Mouse (Mus musculus) heart, embryonic 14.5 days (tissue): ENCODE results near the gene Crtam. TPM values are rescaled to one million over a fixed set of nuclear protein-coding genes. Genes with fewer than 3 reads are reported as not detected.
A peak's percentile ranks its signal among the peaks of the same experiment; 100 is the strongest.

Source experiments
- ATAC-seq: fragments of 200-750 bp; cut with Nextera tagmentation; 2 replicates; pipeline ENCODE4 v1.8.0; 2017; ENCODE audit warnings: low read depth, moderate TSS enrichment; ENCODE audit not compliant: insufficient number of reproducible peaks, insufficient read depth, low FRiP score
- H3K27ac ChIP-seq, 2 experiments: fragments of 200-500 bp in 1 of 2; fragments of 300-500 bp in 1 of 2; sonication (generic) in 1 of 2; replicated peaks in 1 of 2; 2 replicates each; pipeline ENCODE4 v1.5.1; 2012 to 2014; ENCODE audit warnings: low read depth in 2 of 2, low read length in 2 of 2, control low read depth in 1 of 2, mild to moderate bottlenecking in 1 of 2, mixed read lengths in 1 of 2; ENCODE audit not compliant: control insufficient read depth in 1 of 2, insufficient read depth in 1 of 2
- H3K27me3 ChIP-seq: fragments of 300-500 bp; sonication (generic); 2 replicates; pipeline ENCODE4 v1.6.1; 2014; ENCODE audit warnings: mild to moderate bottlenecking, low read length, control low read depth; ENCODE audit not compliant: control insufficient read depth, insufficient read depth
- H3K36me3 ChIP-seq: fragments of 300-500 bp; sonication (generic); 2 replicates; pipeline ENCODE4 v1.6.1; 2014; ENCODE audit warnings: mild to moderate bottlenecking, control low read depth, low read length, mixed read lengths; ENCODE audit not compliant: control insufficient read depth, insufficient read depth
- H3K4me1 ChIP-seq, 2 experiments: fragments of 200-500 bp in 1 of 2; fragments of 300-500 bp in 1 of 2; sonication (generic) in 1 of 2; 2 replicates each; pipeline ENCODE4 v1.6.1; 2012 to 2014; ENCODE audit warnings: low read length in 2 of 2, control low read depth in 1 of 2, mixed read lengths in 1 of 2; ENCODE audit not compliant: control insufficient read depth in 2 of 2, insufficient read depth in 2 of 2
- H3K4me2 ChIP-seq: fragments of 300-500 bp; sonication (generic); 2 replicates; pipeline ENCODE4 v1.6.1; 2014; ENCODE audit warnings: mild to moderate bottlenecking, low read length
- H3K4me3 ChIP-seq, 2 experiments: fragments of 200-500 bp in 1 of 2; fragments of 300-500 bp in 1 of 2; sonication (generic) in 1 of 2; 2 replicates each; pipeline ENCODE4 v1.5.1; 2012 to 2014; ENCODE audit warnings: low read length in 2 of 2, mild to moderate bottlenecking in 2 of 2, control low read depth in 1 of 2, low read depth in 1 of 2, moderate library complexity in 1 of 2; ENCODE audit not compliant: control insufficient read depth in 1 of 2, insufficient read depth in 1 of 2
- H3K9ac ChIP-seq: fragments of 300-500 bp; sonication (generic); 2 replicates; pipeline ENCODE4 v1.6.1; 2014; ENCODE audit warnings: mild to moderate bottlenecking, low read length
- H3K9me3 ChIP-seq: fragments of 300-500 bp; sonication (generic); 2 replicates; pipeline ENCODE4 v1.6.1; 2016; ENCODE audit warnings: low read length, control low read depth; ENCODE audit not compliant: control insufficient read depth
- WGBS: fragments of 180-500 bp; shearing (Covaris S2); extraction: QIAGEN DNeasy Blood & Tissue Kit; methylation state at CpG from one replicate; pipeline ENCODE4 v1.1.7; 2014; 5-methylcytosine and 5-hydroxymethylcytosine counted together
- polyA plus RNA-seq: library from polyadenylated mRNA; unstranded; fragments of >200 nt; fragmentation: Nextera tagmentation; extraction: Ambion mirVana; gene quantifications from 2 replicates; pipeline ENCODE4 v1.2.1, GENCODE M21; 2014

The Crtam gene
- polyA plus RNA-seq, 1 experiment from 2014 or later = not detected

GRCm38 (mm10) chr9:40974042-40974801 is 30.2 kb downstream of the Crtam start:
- Histone ChIP-seq H3K36me3 (no peaks in the 10 kb centered on the region), H3K4me2 (no peak overlapping the region), H3K4me1 (no peaks in the 10 kb centered on the region), H3K27ac (no peak overlapping the region), H3K27me3 (no peaks in the 10 kb centered on the region; the same call in 1 of the 2 replicates), H3K9me3 (no peaks in the 10 kb centered on the region), H3K4me3 (no peak overlapping the region), H3K9ac (no peak overlapping the region)
- ATAC-seq = no peak
- 63% methylated on average over 11 of the region's 11 CpGs for WGBS

DNA sequence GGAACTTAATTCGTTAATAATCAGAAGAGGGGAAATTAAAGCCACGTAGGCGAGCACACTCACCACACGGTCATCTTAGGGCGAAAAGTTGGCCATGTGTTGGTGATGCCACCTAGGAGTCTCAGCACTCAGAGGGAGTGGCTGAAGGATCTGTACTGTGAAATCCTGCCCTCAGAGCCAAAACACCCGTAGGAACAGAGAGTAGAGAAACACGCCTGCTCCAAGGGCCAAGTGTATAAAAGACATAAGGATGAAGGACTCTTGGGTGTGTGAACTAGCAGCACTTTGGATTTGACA is 40.1 kb downstream of the Crtam start:
- peaks cover 45% of the 10 kb centered on the region for H3K27me3 ChIP-seq

GRCm38 (mm10) chr9:40963586-40964417 is 40.6 kb downstream of the Crtam start, which contains the start of gene Jhy:
Gene Jhy (minus strand): TSS chr9:40964118.
- no peaks in the 10 kb centered on the region for H3K36me3 ChIP-seq
- peak within 1 kb of the TSS; percentile 80 for H3K4me2 ChIP-seq
- H3K27ac ChIP-seq = no peak within 1 kb of the TSS
- H3K4me3 ChIP-seq = peak within 1 kb of the TSS; percentile 37 to 48
- ATAC-seq = no peak
- WGBS = 1% methylated on average over 50 of the region's 51 CpGs
- H3K9me3 ChIP-seq = no peaks in the 10 kb centered on the region
- peaks cover 2 to 8% of the 10 kb centered on the region in 2 experiments; a peak in 1 of 4 replicates for H3K4me1 ChIP-seq
- peaks cover 45% of the 10 kb centered on the region for H3K27me3 ChIP-seq
- peak within 1 kb of the TSS; percentile 57; the same call in 1 of the 2 replicates for H3K9ac ChIP-seq

More for the DNA sequence above, 40.1 kb downstream of the Crtam start:
- Histone ChIP-seq H3K9me3 (no peaks in the 10 kb centered on the region), H3K27ac (no peak overlapping the region), H3K4me1 (peaks cover 2 to 8% of the 10 kb centered on the region in 2 experiments; a peak in 1 of 4 replicates), H3K9ac (no peak overlapping the region; the same call in 1 of the 2 replicates), H3K36me3 (no peaks in the 10 kb centered on the region), H3K4me2 (peak overlapping the region; percentile 80), H3K4me3 (peak overlapping the region; percentile 37 to 48; a peak in 3 of 4 replicates)
- no peak for ATAC-seq
- WGBS = 20% methylated on average over 7 of the region's 7 CpGs

- Histone ChIP-seq H3K27ac (no peak overlapping the region), H3K4me3 (no peak overlapping the region), H3K4me1 (peaks cover 2 to 8% of the 10 kb centered on the region in 2 experiments; a peak in 1 of 4 replicates), H3K9me3 (peaks cover 3% of the 10 kb centered on the region; the same call in 1 of the 2 replicates), H3K36me3 (no peaks in the 10 kb centered on the region), H3K9ac (no peak overlapping the region), H3K27me3 (peaks cover 49% of the 10 kb centered on the region), H3K4me2 (no peak overlapping the region)
- WGBS = 78% methylated on average over 3 of the region's 3 CpGs
- no peak for ATAC-seq
Measured at GRCm38 (mm10) chr9:40961401-40961800, 43.0 kb downstream of the Crtam start.

- Histone ChIP-seq H3K27ac (no peak overlapping the region), H3K9me3 (no peaks in the 10 kb centered on the region), H3K4me2 (no peak overlapping the region), H3K9ac (no peak overlapping the region), H3K27me3 (no peaks in the 10 kb centered on the region), H3K36me3 (no peaks in the 10 kb centered on the region), H3K4me1 (peaks cover 0 to 2% of the 10 kb centered on the region in 2 experiments; a peak in 1 of 4 replicates), H3K4me3 (no peak overlapping the region)
- 65% methylated on average over 18 of the region's 18 CpGs for WGBS
- no peak for ATAC-seq
Measured at GRCm38 (mm10) chr9:40949039-40949615, 55.3 kb downstream of the Crtam start.

DNA sequence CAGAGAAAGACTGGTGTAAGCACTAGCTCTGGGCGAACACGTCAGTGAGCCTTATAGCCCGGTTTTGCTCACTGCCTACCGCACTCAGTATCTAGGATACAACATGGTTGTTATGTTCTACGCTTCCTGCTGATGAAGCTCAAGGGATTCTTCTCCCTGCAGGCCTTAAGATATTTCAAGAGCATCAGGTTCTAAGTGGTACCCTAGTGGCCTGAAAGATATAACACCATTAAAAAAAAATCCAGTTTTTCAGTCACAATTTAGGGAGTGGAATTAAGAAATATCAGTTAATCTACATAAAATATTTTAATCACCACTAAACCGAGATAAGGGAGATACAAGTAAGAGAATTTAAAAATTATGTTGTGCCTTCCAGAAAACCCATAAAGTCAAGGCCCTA is 56.0 kb downstream of the Crtam start:
- no peaks in the 10 kb centered on the region for H3K9me3 ChIP-seq
- no peak overlapping the region for H3K27ac ChIP-seq
- H3K4me2 ChIP-seq = no peak overlapping the region
- H3K4me3 ChIP-seq = no peak overlapping the region
- 83% methylated on average over 6 of the region's 6 CpGs for WGBS
- ATAC-seq = no peak
- H3K4me1 ChIP-seq = peaks cover 0 to 2% of the 10 kb centered on the region in 2 experiments; a peak in 1 of 4 replicates
- H3K9ac ChIP-seq = no peak overlapping the region
- H3K27me3 ChIP-seq = no peaks in the 10 kb centered on the region
- H3K36me3 ChIP-seq = no peaks in the 10 kb centered on the region

DNA sequence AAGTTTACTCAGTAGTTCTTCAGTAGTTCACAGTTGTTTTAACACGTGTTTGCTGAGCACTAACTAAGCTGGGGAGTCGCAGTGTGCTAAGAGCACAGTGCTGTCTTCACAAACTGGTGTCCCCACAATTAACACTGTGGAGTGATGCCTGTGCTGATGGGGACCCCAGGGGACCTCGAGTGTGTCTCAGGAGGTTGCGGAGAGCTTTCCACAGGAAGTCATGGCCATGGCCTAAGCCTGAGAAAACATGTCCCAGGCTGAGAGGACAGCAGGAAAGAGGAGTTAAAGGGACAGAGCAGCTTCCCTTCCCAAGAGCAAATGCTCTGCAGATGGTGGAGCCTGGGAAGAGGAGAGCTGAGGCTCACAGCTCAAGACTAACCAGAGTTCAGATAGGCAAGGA is 57.3 kb downstream of the Crtam start:
- Histone ChIP-seq H3K27me3 (no peaks in the 10 kb centered on the region), H3K27ac (no peak overlapping the region), H3K9ac (no peak overlapping the region), H3K36me3 (no peaks in the 10 kb centered on the region), H3K4me1 (peaks cover 0 to 2% of the 10 kb centered on the region in 2 experiments; a peak in 1 of 4 replicates), H3K9me3 (no peaks in the 10 kb centered on the region), H3K4me2 (no peak overlapping the region), H3K4me3 (no peak overlapping the region)
- WGBS = 26% methylated on average over 4 of the region's 4 CpGs
- ATAC-seq = no peak
